Mouse (Mus musculus): ENCODE results near the gene Akap1. TPM values are rescaled to one million over a fixed set of nuclear protein-coding genes. Genes with fewer than 3 reads are reported as not detected.
"Not testable (repeated sequence)": the region's sequence is repeated elsewhere in the genome, so short reads cannot be mapped to it uniquely, and the experiment has no call there.

Gene Akap1
- polyA plus RNA-seq, 1 experiment from 2014 or later = 13.0 TPM

- Histone ChIP-seq H3K27me3 (ENCODE audit: control insufficient read depth, insufficient read depth, low read length) (peaks cover 3% of the 10 kb centered on the region; the same call in 1 of the 2 replicates), H3K9ac (ENCODE audit: low read length) (no peak overlapping the region), H3K36me3 (ENCODE audit: control insufficient read depth, insufficient read depth, low read length) (no peaks in the 10 kb centered on the region), H3K27ac (ENCODE audit: low read depth, low read length) (no peak overlapping the region), H3K9me3 (ENCODE audit: control insufficient read depth, low read length) (no peaks in the 10 kb centered on the region), H3K4me3 (ENCODE audit: low read depth, low read length) (no peak overlapping the region), H3K4me2 (no peak overlapping the region), H3K4me1 (ENCODE audit: control insufficient read depth, insufficient read depth, low read length) (no peaks in the 10 kb centered on the region)
- ATAC-seq (ENCODE audit: low FRiP score) (no peak), DNase-seq (ENCODE audit: low spot score, missing footprints) (no peak)
- 85% methylated on average over 4 of the region's 4 CpGs for WGBS
These were observed 34.0 kb upstream of the Akap1 start for GRCm38 (mm10) chr11:88898380-88898763.

DNA sequence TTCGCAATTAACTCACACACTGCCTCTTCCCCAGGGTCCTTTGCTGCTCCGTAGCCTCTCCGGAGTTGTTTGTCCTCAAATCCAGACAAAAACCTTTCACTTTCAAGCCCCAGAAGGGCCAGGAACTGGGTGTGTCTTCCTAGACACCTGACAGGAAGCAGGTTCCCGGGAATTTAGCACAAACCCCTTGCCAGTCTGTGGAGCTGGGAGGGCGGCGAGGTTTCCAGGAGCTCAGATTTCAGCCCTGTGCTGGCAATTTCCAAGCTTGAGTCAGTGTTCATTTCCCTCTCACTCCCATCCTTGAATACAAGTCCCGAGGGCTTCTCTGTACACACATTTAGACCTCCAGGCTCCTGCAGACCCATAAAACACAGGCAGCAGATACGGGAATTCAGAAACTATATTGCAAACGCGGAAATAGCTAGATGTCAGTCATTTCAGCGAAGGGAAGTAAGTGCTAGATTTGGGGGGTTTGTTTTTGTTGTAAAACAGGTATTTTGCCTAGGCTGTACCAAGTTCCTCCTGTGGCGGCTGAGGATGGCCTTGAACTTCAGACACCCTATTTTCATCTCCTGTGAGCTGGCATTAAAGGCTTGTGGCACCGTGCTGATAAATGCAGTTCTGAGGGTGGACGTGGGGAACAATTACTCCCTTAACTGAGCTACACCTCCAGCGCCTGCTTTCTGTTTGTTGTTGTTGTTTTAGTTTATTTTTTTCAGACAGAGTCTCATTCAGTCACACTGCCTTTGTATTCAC, 33.4 kb upstream of the Akap1 start:
- Histone ChIP-seq H3K4me2 (no peak overlapping the region), H3K4me3 (ENCODE audit: low read depth, low read length) (no peak overlapping the region), H3K4me1 (ENCODE audit: control insufficient read depth, insufficient read depth, low read length) (no peaks in the 10 kb centered on the region), H3K9me3 (ENCODE audit: control insufficient read depth, low read length) (no peaks in the 10 kb centered on the region), H3K27ac (ENCODE audit: low read depth, low read length) (no peak overlapping the region), H3K9ac (ENCODE audit: low read length) (no peak overlapping the region), H3K36me3 (ENCODE audit: control insufficient read depth, insufficient read depth, low read length) (no peaks in the 10 kb centered on the region), H3K27me3 (ENCODE audit: control insufficient read depth, insufficient read depth, low read length) (peaks cover 3% of the 10 kb centered on the region; the same call in 1 of the 2 replicates)
- ATAC-seq (ENCODE audit: low FRiP score) = no peak
- no peak for DNase-seq (ENCODE audit: low spot score, missing footprints)
- 55% methylated on average over 15 of the region's 15 CpGs for WGBS

- 40% methylated on average over 24 of the region's 39 CpGs for WGBS
- not testable (repeated sequence) for H3K9me3 ChIP-seq (ENCODE audit: control insufficient read depth, low read length); H3K27me3 ChIP-seq (ENCODE audit: control insufficient read depth, insufficient read depth, low read length); DNase-seq (ENCODE audit: low spot score, missing footprints); H3K4me1 ChIP-seq (ENCODE audit: control insufficient read depth, insufficient read depth, low read length); H3K27ac ChIP-seq (ENCODE audit: low read depth, low read length); H3K36me3 ChIP-seq (ENCODE audit: control insufficient read depth, insufficient read depth, low read length); H3K9ac ChIP-seq (ENCODE audit: low read length); ATAC-seq (ENCODE audit: low FRiP score)
- Histone ChIP-seq H3K4me3 (ENCODE audit: low read depth, low read length) (peak overlapping the region; percentile 16; the same call in 1 of the 2 replicates), H3K4me2 (peak overlapping the region; percentile 20; the same call in 1 of the 2 replicates)
These were observed 31.4 kb upstream of the Akap1 start for GRCm38 (mm10) chr11:88895800-88896232.

DNA sequence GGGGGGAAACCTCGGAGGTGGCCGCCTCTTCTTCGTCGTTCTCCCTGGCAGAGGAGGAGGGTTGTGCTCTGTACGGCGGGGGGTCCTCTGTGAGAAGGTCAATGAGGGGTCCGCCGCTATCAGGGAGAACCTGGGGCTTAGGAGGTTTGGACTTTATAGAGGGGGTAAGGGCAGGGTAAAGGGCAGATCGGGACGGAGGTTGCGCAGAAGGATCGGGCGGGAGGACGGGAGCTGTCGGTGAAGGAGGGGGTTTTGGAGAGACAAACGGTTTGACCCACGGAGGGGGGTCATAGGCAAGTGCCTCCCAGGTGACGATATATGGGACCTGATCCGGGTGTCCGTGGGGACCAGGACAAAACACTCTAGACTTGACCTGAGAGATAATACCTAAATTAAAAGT, 30.8 kb upstream of the Akap1 start:
- not testable (repeated sequence) for H3K27me3 ChIP-seq (ENCODE audit: control insufficient read depth, insufficient read depth, low read length); H3K4me1 ChIP-seq (ENCODE audit: control insufficient read depth, insufficient read depth, low read length); H3K4me2 ChIP-seq; H3K27ac ChIP-seq (ENCODE audit: low read depth, low read length); H3K9ac ChIP-seq (ENCODE audit: low read length); H3K4me3 ChIP-seq (ENCODE audit: low read depth, low read length); H3K36me3 ChIP-seq (ENCODE audit: control insufficient read depth, insufficient read depth, low read length); DNase-seq (ENCODE audit: low spot score, missing footprints); ATAC-seq (ENCODE audit: low FRiP score); H3K9me3 ChIP-seq (ENCODE audit: control insufficient read depth, low read length)
- WGBS = 47% methylated on average over 14 of the region's 20 CpGs

DNA sequence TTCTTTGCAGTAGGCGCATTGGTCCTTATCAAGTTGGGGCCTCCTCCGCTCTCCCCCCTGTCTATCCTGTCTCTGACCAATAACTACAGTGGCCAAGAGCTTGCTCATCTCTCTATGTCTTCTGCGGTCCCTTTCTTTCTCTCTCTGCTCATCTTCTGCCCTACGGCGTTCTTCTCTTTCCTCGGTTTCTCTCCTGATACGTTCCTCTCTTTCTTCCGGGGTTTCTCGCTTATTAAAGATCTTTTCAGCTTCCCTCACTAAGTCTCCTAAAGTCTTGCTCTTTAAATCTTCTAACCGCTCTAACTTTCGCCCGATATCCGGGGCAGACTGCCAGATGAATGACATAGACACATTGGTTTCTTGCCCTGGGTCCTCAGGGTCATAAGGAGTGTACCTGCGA, 29.9 kb upstream of the Akap1 start:
- H3K9ac ChIP-seq (ENCODE audit: low read length); ATAC-seq (ENCODE audit: low FRiP score); H3K9me3 ChIP-seq (ENCODE audit: control insufficient read depth, low read length); H3K36me3 ChIP-seq (ENCODE audit: control insufficient read depth, insufficient read depth, low read length); H3K4me2 ChIP-seq; DNase-seq (ENCODE audit: low spot score, missing footprints); H3K4me3 ChIP-seq (ENCODE audit: low read depth, low read length); H3K4me1 ChIP-seq (ENCODE audit: control insufficient read depth, insufficient read depth, low read length); H3K27ac ChIP-seq (ENCODE audit: low read depth, low read length); H3K27me3 ChIP-seq (ENCODE audit: control insufficient read depth, insufficient read depth, low read length): not testable (repeated sequence)
- WGBS = 98% methylated on average over 8 of the region's 14 CpGs

DNA sequence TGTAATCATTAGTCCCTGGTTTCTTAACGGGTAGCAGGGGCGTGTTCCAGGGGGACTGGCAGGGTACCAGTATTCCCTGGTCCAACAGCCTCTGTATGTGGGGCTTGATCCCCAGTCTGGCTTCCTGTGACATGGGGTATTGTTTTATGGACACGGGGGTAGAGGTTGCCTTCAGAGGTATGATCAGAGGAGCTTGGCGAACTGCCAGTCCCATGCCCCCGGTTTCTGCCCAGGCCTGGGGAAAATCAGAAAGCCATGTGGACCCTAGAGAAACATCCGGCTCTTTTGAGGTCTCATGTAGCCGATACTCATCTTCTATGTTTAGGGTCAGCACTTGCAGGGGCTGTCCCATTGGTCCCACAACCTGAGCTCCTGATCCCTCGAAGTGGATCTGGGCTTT, 29.1 kb upstream of the Akap1 start:
- H3K4me1 ChIP-seq (ENCODE audit: control insufficient read depth, insufficient read depth, low read length); ATAC-seq (ENCODE audit: low FRiP score); DNase-seq (ENCODE audit: low spot score, missing footprints); H3K4me3 ChIP-seq (ENCODE audit: low read depth, low read length); H3K9me3 ChIP-seq (ENCODE audit: control insufficient read depth, low read length); H3K4me2 ChIP-seq; H3K36me3 ChIP-seq (ENCODE audit: control insufficient read depth, insufficient read depth, low read length); H3K27me3 ChIP-seq (ENCODE audit: control insufficient read depth, insufficient read depth, low read length); H3K9ac ChIP-seq (ENCODE audit: low read length); H3K27ac ChIP-seq (ENCODE audit: low read depth, low read length): not testable (repeated sequence)
- 94% methylated on average over 2 of the region's 8 CpGs for WGBS

GRCm38 (mm10) chr11:88892789-88893188, 28.4 kb upstream of the Akap1 start:
- not testable (repeated sequence) for ATAC-seq (ENCODE audit: low FRiP score); H3K4me3 ChIP-seq (ENCODE audit: low read depth, low read length); DNase-seq (ENCODE audit: low spot score, missing footprints); H3K9ac ChIP-seq (ENCODE audit: low read length); H3K36me3 ChIP-seq (ENCODE audit: control insufficient read depth, insufficient read depth, low read length); H3K4me1 ChIP-seq (ENCODE audit: control insufficient read depth, insufficient read depth, low read length); H3K4me2 ChIP-seq; H3K27me3 ChIP-seq (ENCODE audit: control insufficient read depth, insufficient read depth, low read length); H3K27ac ChIP-seq (ENCODE audit: low read depth, low read length); H3K9me3 ChIP-seq (ENCODE audit: control insufficient read depth, low read length)
- WGBS = 94% methylated on average over 20 of the region's 24 CpGs

DNA sequence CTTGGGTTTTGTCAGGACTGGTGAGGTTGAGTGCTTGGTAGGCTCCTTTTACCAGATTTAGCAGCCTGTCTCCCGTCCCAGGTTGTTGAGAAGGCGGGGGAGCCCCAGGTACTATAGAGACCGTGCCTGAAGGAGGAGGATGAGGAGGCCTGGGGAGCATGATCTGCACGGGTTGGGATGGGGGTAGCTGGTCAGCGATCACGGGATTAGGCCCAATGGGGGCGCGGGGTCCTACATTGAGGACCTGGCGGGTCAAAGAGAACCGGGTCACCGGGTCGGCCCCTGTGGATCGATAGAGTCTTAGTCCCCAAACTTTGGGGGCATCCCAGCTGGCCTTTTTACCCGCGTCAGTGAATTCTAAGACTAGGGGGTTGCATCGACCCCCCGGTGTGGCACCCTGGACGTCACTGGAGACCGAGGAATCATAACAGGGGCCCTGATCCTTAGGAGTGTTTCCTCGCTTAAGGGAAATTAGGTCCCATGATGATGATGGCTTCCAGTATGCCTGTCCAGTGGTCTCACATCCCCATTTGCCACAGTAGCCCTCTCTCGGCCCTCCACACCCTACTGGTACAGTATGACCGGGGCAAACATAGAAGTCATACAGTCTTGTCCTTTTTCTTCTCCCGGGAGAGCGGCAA, 27.7 kb upstream of the Akap1 start:
- H3K36me3 ChIP-seq (ENCODE audit: control insufficient read depth, insufficient read depth, low read length); H3K4me1 ChIP-seq (ENCODE audit: control insufficient read depth, insufficient read depth, low read length); ATAC-seq (ENCODE audit: low FRiP score); H3K4me3 ChIP-seq (ENCODE audit: low read depth, low read length); H3K4me2 ChIP-seq; DNase-seq (ENCODE audit: low spot score, missing footprints); H3K27ac ChIP-seq (ENCODE audit: low read depth, low read length); H3K9ac ChIP-seq (ENCODE audit: low read length); H3K27me3 ChIP-seq (ENCODE audit: control insufficient read depth, insufficient read depth, low read length); H3K9me3 ChIP-seq (ENCODE audit: control insufficient read depth, low read length): not testable (repeated sequence)
- 93% methylated on average over 21 of the region's 24 CpGs for WGBS

GRCm38 (mm10) chr11:88891446-88891845, 27.1 kb upstream of the Akap1 start:
- H3K4me1 ChIP-seq (ENCODE audit: control insufficient read depth, insufficient read depth, low read length); H3K9me3 ChIP-seq (ENCODE audit: control insufficient read depth, low read length); H3K36me3 ChIP-seq (ENCODE audit: control insufficient read depth, insufficient read depth, low read length); DNase-seq (ENCODE audit: low spot score, missing footprints); H3K4me2 ChIP-seq; H3K27me3 ChIP-seq (ENCODE audit: control insufficient read depth, insufficient read depth, low read length); H3K27ac ChIP-seq (ENCODE audit: low read depth, low read length); ATAC-seq (ENCODE audit: low FRiP score); H3K9ac ChIP-seq (ENCODE audit: low read length); H3K4me3 ChIP-seq (ENCODE audit: low read depth, low read length): not testable (repeated sequence)
- WGBS = 100% methylated on average over 6 of the region's 12 CpGs

All from midbrain, embryonic 11.5 days (tissue).